Mouse (Mus musculus) forebrain, embryonic 15.5 days (tissue): ENCODE data around the gene Inka2. TPM values are rescaled to one million over a fixed set of nuclear protein-coding genes. Genes with fewer than 3 reads are reported as not detected.

Experiments used
- ATAC-seq: fragments of 200-750 bp; cut with Nextera tagmentation; replicated peaks from 2 replicates; pipeline ENCODE4 v1.8.0; 2017; ENCODE audit warnings: mild to moderate bottlenecking, moderate TSS enrichment, moderate library complexity
- H3K27ac ChIP-seq: fragments of 300-500 bp; sonication (generic); replicated peaks from 2 replicates; pipeline ENCODE4 v1.5.1; 2015; ENCODE audit warnings: mild to moderate bottlenecking, inconsistent platforms
- H3K27me3 ChIP-seq: fragments of 300-500 bp; sonication (generic); 2 replicates; pipeline ENCODE4 v1.6.1; 2015; ENCODE audit warnings: inconsistent platforms
- H3K36me3 ChIP-seq: fragments of 300-500 bp; sonication (generic); 2 replicates; pipeline ENCODE4 v1.6.1; 2015; ENCODE audit warnings: mild to moderate bottlenecking, inconsistent platforms
- H3K4me1 ChIP-seq: fragments of 300-500 bp; sonication (generic); 2 replicates; pipeline ENCODE4 v1.6.1; 2015; ENCODE audit warnings: inconsistent platforms
- H3K4me2 ChIP-seq: fragments of 300-500 bp; sonication (generic); replicated peaks from 2 replicates; pipeline ENCODE4 v1.6.1; 2015; ENCODE audit warnings: mild to moderate bottlenecking, inconsistent platforms
- H3K4me3 ChIP-seq: fragments of 300-500 bp; sonication (generic); 2 replicates; pipeline ENCODE4 v1.5.1; 2015; ENCODE audit warnings: mild to moderate bottlenecking, inconsistent platforms
- H3K9ac ChIP-seq: fragments of 300-500 bp; sonication (generic); replicated peaks from 2 replicates; pipeline ENCODE4 v1.6.1; 2015; ENCODE audit warnings: mild to moderate bottlenecking, inconsistent platforms
- H3K9me3 ChIP-seq: fragments of 300-500 bp; sonication (generic); 2 replicates; pipeline ENCODE4 v1.6.1; 2016; ENCODE audit warnings: inconsistent platforms
- WGBS: fragments of 180-500 bp; shearing (Covaris S2); methylation state at CpG from one replicate; pipeline ENCODE4 v1.1.7; 2015; ENCODE audit warnings: mixed read lengths; 5-methylcytosine and 5-hydroxymethylcytosine counted together
- polyA plus RNA-seq: library from polyadenylated mRNA; unstranded; fragments of >200 nt; fragmentation: Nextera tagmentation; extraction: Ambion mirVana; gene quantifications from 2 replicates; pipeline ENCODE4 v1.2.1, GENCODE M21; 2015

Gene Inka2
- polyA plus RNA-seq, 1 experiment from 2014 or later: 3.1 TPM

GRCm38 (mm10) chr3:105737666-105738065, 33.3 kb downstream of the Inka2 start:
- Histone ChIP-seq H3K27ac (no peak overlapping the region), H3K27me3 (no peaks in the 10 kb centered on the region), H3K36me3 (peaks cover 19% of the 10 kb centered on the region), H3K4me1 (no peaks in the 10 kb centered on the region), H3K4me2 (no peak overlapping the region), H3K9ac (no peak overlapping the region), H3K9me3 (no peaks in the 10 kb centered on the region), H3K4me3 (no peak overlapping the region)
- WGBS: 93% methylated on average over 3 of the region's 3 CpGs
- ATAC-seq: no peak

- WGBS: 95% methylated on average over 2 of the region's 2 CpGs
- Histone ChIP-seq H3K4me3 (no peak overlapping the region), H3K27me3 (no peaks in the 10 kb centered on the region), H3K9ac (no peak overlapping the region), H3K27ac (no peak overlapping the region), H3K36me3 (0 out of 2 replicates have a peak, but pooled peaks cover 3% of the 10 kb centered on the region), H3K4me2 (no peak overlapping the region), H3K4me1 (no peaks in the 10 kb centered on the region), H3K9me3 (no peaks in the 10 kb centered on the region)
- ATAC-seq: no peak
These were observed 42.1 kb downstream of the Inka2 start for GRCm38 (mm10) chr3:105746542-105746941.

- H3K27ac ChIP-seq: no peak overlapping the region
- 93% methylated on average over 2 of the region's 2 CpGs for WGBS
- no peaks in the 10 kb centered on the region for H3K36me3 ChIP-seq
- no peaks in the 10 kb centered on the region for H3K9me3 ChIP-seq
- no peak overlapping the region for H3K4me2 ChIP-seq
- H3K4me3 ChIP-seq: no peak overlapping the region
- ATAC-seq: no peak
- no peaks in the 10 kb centered on the region for H3K27me3 ChIP-seq
- no peak overlapping the region for H3K9ac ChIP-seq
- H3K4me1 ChIP-seq: 0 out of 2 replicates have a peak, but pooled peaks cover 3% of the 10 kb centered on the region
These were observed 46.4 kb downstream of the Inka2 start for GRCm38 (mm10) chr3:105750810-105751209.

GRCm38 (mm10) chr3:105754184-105754583, 49.8 kb downstream of the Inka2 start:
- H3K4me1 ChIP-seq: 0 out of 2 replicates have a peak, but pooled peaks cover 11% of the 10 kb centered on the region
- no peak overlapping the region for H3K4me2 ChIP-seq
- no peak overlapping the region for H3K9ac ChIP-seq
- no peak overlapping the region for H3K27ac ChIP-seq
- WGBS: 75% methylated on average over 3 of the region's 3 CpGs
- no peaks in the 10 kb centered on the region for H3K36me3 ChIP-seq
- H3K4me3 ChIP-seq: no peak overlapping the region
- H3K27me3 ChIP-seq: no peaks in the 10 kb centered on the region
- no peak for ATAC-seq
- H3K9me3 ChIP-seq: no peaks in the 10 kb centered on the region

DNA sequence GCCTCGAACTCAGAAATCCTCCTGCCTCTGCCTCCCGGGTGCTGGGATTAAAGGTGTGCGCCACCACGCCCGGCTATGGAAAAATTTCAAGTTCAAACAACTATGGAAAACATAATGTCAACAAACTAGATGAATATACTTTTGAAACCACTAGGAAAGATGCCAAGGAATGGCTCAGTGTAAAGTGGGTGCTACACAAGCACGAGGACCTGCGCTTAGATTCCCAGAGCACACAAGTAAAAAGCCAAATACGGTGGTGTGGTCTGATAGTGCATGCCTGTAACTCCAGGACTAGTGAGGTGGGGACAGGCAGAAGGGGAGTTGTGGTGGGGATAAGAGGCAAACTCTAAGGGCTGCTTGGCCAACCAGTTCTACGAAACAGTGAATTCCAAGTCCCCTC, 50.7 kb downstream of the Inka2 start:
- no peaks in the 10 kb centered on the region for H3K27me3 ChIP-seq
- no peak for ATAC-seq
- WGBS: 96% methylated on average over 9 of the region's 9 CpGs
- 0 out of 2 replicates have a peak, but pooled peaks cover 11% of the 10 kb centered on the region for H3K4me1 ChIP-seq
- no peak overlapping the region for H3K4me3 ChIP-seq
- no peak overlapping the region for H3K27ac ChIP-seq
- no peak overlapping the region for H3K4me2 ChIP-seq
- H3K9me3 ChIP-seq: no peaks in the 10 kb centered on the region
- H3K9ac ChIP-seq: no peak overlapping the region
- no peaks in the 10 kb centered on the region for H3K36me3 ChIP-seq

DNA sequence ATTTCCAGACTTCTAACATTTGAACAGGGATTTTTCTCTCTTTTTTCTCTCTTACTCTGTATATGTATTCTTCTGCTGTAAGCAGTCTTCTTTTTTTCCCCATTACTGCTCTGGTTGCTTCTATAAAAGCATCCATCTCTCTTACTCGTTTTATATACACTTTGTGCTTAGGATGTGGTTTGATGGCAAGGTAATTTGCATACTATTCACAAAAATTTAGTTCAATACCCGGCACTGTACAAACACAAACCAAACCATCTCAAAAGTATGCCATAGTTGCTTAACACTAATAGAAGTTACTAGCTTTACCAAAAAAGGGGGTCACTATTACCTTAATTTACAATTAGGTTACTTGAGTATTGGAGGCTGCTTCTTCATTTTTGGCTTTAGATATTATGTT, 52.1 kb downstream of the Inka2 start:
- Histone ChIP-seq H3K27ac (no peak overlapping the region), H3K27me3 (no peaks in the 10 kb centered on the region), H3K4me1 (0 out of 2 replicates have a peak, but pooled peaks cover 11% of the 10 kb centered on the region), H3K4me2 (no peak overlapping the region), H3K9ac (no peak overlapping the region), H3K4me3 (no peak overlapping the region), H3K9me3 (no peaks in the 10 kb centered on the region), H3K36me3 (no peaks in the 10 kb centered on the region)
- ATAC-seq: no peak
- WGBS: 55% methylated on average over 2 of the region's 2 CpGs

GRCm38 (mm10) chr3:105757323-105758083, 53.1 kb downstream of the Inka2 start:
- Histone ChIP-seq H3K4me3 (no peak overlapping the region), H3K4me2 (no peak overlapping the region), H3K27me3 (no peaks in the 10 kb centered on the region), H3K9ac (no peak overlapping the region), H3K36me3 (no peaks in the 10 kb centered on the region), H3K4me1 (0 out of 2 replicates have a peak, but pooled peaks cover 11% of the 10 kb centered on the region), H3K9me3 (no peaks in the 10 kb centered on the region), H3K27ac (no peak overlapping the region)
- no peak for ATAC-seq
- 77% methylated on average over 6 of the region's 6 CpGs for WGBS

- H3K9ac ChIP-seq: no peak overlapping the region
- no peak overlapping the region for H3K4me3 ChIP-seq
- H3K4me2 ChIP-seq: no peak overlapping the region
- 0 out of 2 replicates have a peak, but pooled peaks cover 11% of the 10 kb centered on the region for H3K4me1 ChIP-seq
- no peak for ATAC-seq
- H3K27me3 ChIP-seq: no peaks in the 10 kb centered on the region
- H3K27ac ChIP-seq: no peak overlapping the region
- no peaks in the 10 kb centered on the region for H3K9me3 ChIP-seq
- no peaks in the 10 kb centered on the region for H3K36me3 ChIP-seq
These were observed 53.7 kb downstream of the Inka2 start for GRCm38 (mm10) chr3:105758098-105758497.

GRCm38 (mm10) chr3:105758658-105759057, 54.3 kb downstream of the Inka2 start:
- H3K27me3 ChIP-seq: no peaks in the 10 kb centered on the region
- no peak overlapping the region for H3K4me2 ChIP-seq
- 0 out of 2 replicates have a peak, but pooled peaks cover 11% of the 10 kb centered on the region for H3K4me1 ChIP-seq
- no peak for ATAC-seq
- WGBS: 85% methylated on average over 4 of the region's 4 CpGs
- no peak overlapping the region for H3K9ac ChIP-seq
- no peaks in the 10 kb centered on the region for H3K36me3 ChIP-seq
- H3K27ac ChIP-seq: no peak overlapping the region
- H3K9me3 ChIP-seq: no peaks in the 10 kb centered on the region
- H3K4me3 ChIP-seq: no peak overlapping the region

DNA sequence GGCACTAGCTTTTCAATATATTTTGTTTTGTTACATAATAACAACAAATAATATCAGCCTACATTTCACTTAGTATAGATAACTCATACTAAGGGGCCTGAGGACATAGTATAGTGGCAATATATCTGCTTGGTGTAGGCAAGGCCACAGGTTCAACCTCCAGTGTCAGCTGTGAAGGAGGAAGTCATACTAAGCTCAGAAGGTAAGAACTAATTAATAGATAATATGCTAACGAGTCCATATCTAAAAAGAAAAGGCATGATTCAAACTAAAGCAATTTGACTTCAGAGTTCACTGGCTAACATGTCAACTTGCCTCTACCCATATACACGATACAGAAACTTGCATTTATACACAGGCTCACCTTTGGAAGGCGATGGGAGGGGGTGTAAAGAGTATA, 55.7 kb downstream of the Inka2 start:
- no peaks in the 10 kb centered on the region for H3K36me3 ChIP-seq
- H3K4me3 ChIP-seq: no peak overlapping the region
- no peaks in the 10 kb centered on the region for H3K9me3 ChIP-seq
- no peak overlapping the region for H3K4me2 ChIP-seq
- H3K4me1 ChIP-seq: 0 out of 2 replicates have a peak, but pooled peaks cover 11% of the 10 kb centered on the region
- ATAC-seq: no peak
- 93% methylated on average over 3 of the region's 3 CpGs for WGBS
- no peak overlapping the region for H3K9ac ChIP-seq
- H3K27ac ChIP-seq: no peak overlapping the region
- H3K27me3 ChIP-seq: no peaks in the 10 kb centered on the region

- no peak overlapping the region for H3K9ac ChIP-seq
- WGBS: 77% methylated on average over 4 of the region's 4 CpGs
- no peaks in the 10 kb centered on the region for H3K4me1 ChIP-seq
- no peaks in the 10 kb centered on the region for H3K27me3 ChIP-seq
- H3K4me2 ChIP-seq: no peak overlapping the region
- no peak for ATAC-seq
- no peak overlapping the region for H3K27ac ChIP-seq
- H3K4me3 ChIP-seq: no peak overlapping the region
- no peaks in the 10 kb centered on the region for H3K36me3 ChIP-seq
- no peaks in the 10 kb centered on the region for H3K9me3 ChIP-seq
These were observed 58.9 kb downstream of the Inka2 start for GRCm38 (mm10) chr3:105763132-105763851.

GRCm38 (mm10) chr3:105768529-105768928, 64.1 kb downstream of the Inka2 start:
- Histone ChIP-seq H3K36me3 (no peaks in the 10 kb centered on the region), H3K27ac (no peak overlapping the region), H3K9me3 (0 out of 2 replicates have a peak, but pooled peaks cover 3% of the 10 kb centered on the region), H3K9ac (no peak overlapping the region), H3K4me2 (no peak overlapping the region), H3K27me3 (no peaks in the 10 kb centered on the region), H3K4me1 (no peaks in the 10 kb centered on the region), H3K4me3 (no peak overlapping the region)
- WGBS: 85% methylated on average over 6 of the region's 6 CpGs
- ATAC-seq: no peak
